Mouse (Mus musculus): ENCODE data around the gene Slc25a10.

- TF ChIP-seq GATA1 (IDR thresholded peaks at IDR 0.05; ENCODE audit: low read length) (no peak), TAL1 (IDR thresholded peaks at IDR 0.05; ENCODE audit: low read length) (no peak)
Measured at GRCm38 (mm10) chr11:120518558-120518957, 26.9 kb downstream of the Slc25a10 start.

Measured in erythroblast, embryonic 14.5 days (primary cell).